Mouse (Mus musculus) embryo, embryonic 10 days (tissue): ENCODE results near the gene Acyp1.
"Not testable (repeated sequence)": the region's sequence is repeated elsewhere in the genome, so short reads cannot be mapped to it uniquely, and the experiment has no call there.

Experiments used
- DNase-seq: peaks from one replicate; pipeline ENCODE4 v3.0.0-alpha.2; 2015; ENCODE audit warnings: low spot score

Gene Acyp1

GRCm38 (mm10) chr12:85281756-85282155 is 6.5 kb downstream of the Acyp1 start:
- DNase-seq: not testable (repeated sequence)

GRCm38 (mm10) chr12:85280845-85281651 is 7.2 kb downstream of the Acyp1 start:
- DNase-seq: no peak

DNA sequence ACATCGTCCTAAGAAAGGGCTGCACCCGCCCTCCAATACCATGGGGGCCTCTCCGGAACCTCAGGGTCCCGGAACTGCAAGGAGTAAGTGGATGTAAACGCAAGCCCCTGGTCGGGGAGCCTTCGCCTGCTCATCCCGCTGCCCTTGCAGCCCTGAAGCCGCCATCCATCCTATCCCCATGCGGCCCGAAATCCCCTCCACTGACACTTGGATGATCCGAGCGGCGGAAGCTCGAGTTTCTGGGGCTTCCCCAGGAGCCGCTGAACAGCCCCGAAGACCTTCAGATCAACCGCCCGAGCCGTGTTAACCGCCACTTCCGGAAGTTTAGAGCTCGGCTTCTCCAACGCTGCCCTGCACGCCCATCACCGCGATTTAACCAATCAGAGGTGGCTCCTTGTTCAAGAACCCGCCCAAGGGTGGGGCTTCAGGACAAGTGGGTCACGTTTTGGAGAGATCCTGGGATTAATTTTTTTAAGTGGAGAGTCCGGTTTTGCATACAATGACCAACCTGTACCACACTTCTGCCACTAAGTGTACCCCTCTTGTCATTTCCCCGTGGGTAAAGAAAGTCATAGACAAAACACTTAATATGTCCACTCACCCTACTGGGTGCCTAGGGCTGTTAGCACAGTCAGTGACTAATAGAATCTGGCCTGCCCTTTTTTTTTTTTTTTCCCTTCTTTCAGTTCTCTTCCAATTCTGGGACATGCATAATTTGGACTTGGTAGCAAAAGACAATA is 8.0 kb downstream of the Acyp1 start:
- DNase-seq: peak; percentile 98

GRCm38 (mm10) chr12:85279396-85280080 is 8.7 kb downstream of the Acyp1 start:
- DNase-seq: no peak

GRCm38 (mm10) chr12:85278919-85279318 is 9.3 kb downstream of the Acyp1 start:
- DNase-seq: no peak

GRCm38 (mm10) chr12:85276273-85276672 is 12.0 kb downstream of the Acyp1 start:
- DNase-seq: no peak

DNA sequence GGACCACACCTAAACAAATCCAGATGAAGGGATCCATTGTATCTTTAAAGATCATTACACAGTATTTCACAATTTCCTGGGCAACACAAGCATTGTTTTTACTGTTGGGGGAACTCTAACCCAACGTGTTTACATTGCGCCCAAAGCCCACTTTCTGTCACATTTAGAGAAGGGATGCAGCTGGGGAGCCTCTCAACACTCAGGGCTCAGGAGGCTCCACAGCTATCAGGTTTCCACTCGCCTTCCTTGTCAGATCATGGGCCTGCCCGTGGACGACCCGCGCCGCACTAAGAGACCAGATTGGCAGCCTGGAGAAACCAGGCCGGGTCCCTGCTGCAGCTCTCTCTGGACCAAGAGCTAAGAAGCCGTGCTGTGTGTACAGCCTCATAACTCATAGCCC is 14.7 kb downstream of the Acyp1 start:
- DNase-seq: peak; percentile 60

DNA sequence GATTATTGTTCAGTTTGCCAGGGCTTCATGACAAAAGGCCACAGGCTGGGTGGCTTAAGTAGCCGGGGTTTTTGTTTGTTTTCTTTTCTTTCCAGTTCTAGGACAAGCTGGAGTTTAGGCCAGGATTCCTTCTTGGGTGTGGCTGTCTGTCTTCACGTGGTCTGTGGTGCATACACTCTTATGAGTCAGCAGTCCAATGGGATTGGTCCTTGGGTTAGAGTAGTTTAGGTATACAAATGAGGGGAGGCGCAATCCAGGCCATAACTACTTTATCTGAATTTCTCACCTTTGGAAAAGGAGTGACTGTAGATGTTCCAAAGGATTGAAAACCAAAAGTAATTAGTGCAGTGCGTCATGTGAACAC is 16.4 kb downstream of the Acyp1 start:
- DNase-seq: no peak

DNA sequence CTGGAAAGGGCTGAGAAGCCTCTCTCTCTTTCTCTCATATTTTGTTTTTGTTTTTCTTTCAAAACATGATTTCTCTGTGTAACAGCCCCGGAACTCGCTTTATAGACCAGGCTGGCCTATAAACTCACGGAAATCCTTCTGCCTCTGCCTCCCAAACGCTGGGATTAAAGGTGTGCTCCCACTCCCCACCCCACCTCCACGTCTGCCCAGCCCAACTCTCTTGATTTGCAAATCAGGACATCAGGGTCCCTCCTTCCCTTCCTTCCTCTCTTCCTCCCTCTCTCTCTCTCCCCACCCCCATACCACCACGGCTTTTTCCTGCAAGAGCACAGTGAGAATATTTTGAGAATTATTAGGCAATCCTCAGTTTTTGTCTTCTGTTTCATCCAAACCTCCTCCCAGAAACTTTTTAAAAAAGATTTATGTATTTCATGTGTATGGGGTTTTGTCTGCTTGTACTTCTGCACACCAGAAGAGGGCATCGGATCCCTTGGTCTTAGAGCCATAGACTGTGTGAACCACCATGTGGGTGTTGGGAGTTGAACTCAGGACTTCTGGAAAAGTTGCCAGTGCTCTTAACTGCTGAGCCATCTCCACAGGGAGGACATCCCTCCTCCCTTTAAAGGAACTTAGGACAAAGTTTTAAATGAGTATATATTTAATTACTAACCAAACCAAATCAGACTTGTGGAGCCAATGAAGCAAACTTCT is 17.0 kb downstream of the Acyp1 start:
- DNase-seq: no peak

- DNase-seq: peak; percentile 92
Observed at GRCm38 (mm10) chr12:85270319-85270718, 17.9 kb downstream of the Acyp1 start, which contains the start of gene Mlh3. Gene Mlh3, minus strand, starts transcription at chr12:85270599.

GRCm38 (mm10) chr12:85269821-85270220 is 18.4 kb downstream of the Acyp1 start:
- no peak for DNase-seq

GRCm38 (mm10) chr12:85266248-85266647 is 22.0 kb downstream of the Acyp1 start:
- no peak for DNase-seq

- DNase-seq: peak; percentile 65
Observed at GRCm38 (mm10) chr12:85264940-85265339, 23.3 kb downstream of the Acyp1 start.

- DNase-seq: no peak
Observed at GRCm38 (mm10) chr12:85264531-85264930, 23.7 kb downstream of the Acyp1 start.

- DNase-seq: no peak
Observed at GRCm38 (mm10) chr12:85263190-85263589, 25.0 kb downstream of the Acyp1 start.

- peak; percentile 82 for DNase-seq
Observed at GRCm38 (mm10) chr12:85262489-85262888, 25.7 kb downstream of the Acyp1 start.

- DNase-seq: no peak
Observed at GRCm38 (mm10) chr12:85257008-85257639, 31.1 kb downstream of the Acyp1 start.

DNA sequence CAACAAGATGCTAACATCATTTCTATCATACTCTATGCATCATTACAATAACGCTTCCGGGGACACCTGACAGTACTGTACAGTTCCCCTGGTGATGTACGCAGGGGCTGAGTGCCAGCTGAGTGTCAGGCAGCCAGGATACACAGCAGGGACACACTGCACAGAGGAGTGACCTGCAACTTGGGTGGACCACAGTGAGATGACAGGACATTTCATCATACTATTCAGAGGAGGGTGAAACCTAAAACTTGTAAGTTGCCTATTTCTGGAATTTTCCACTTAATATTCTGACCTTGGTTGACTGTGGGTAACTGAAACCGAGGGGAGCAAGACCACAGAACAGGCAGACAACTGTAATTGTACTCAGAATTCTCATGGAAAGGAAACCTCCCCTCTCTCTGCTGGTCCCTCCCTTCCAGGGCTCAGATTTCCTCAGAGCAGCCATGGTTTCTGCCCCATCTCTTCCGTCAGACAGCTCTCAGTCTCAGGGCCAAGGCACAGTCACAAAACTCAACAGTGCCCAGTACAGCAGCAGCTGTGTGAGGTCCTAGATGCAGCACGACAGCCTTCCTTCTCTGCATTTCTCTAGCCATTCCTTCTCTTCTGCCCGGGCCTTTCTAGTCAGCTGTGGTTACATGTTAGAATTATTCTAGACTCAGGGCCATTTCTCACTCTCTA is 32.0 kb downstream of the Acyp1 start:
- DNase-seq: peak; percentile 32

DNA sequence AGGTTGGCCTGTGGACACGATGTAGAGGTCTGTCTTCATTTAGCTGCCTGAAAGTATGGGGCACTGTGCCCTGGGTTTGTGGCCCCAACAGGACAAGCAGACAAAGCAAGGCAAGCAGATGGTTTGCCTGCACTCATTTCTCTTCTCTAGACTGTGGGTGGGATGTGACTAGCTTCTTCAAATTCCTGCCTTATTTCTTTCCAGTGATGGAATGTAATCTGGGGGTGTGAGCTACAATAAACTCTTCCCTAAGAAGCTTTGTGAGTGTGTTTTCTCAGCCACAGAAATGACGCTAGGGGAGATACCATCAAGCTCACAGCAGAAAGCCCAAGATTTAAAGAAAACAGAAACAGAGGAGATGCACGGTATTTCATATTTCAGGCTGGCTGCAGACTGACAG is 36.2 kb downstream of the Acyp1 start:
- no peak for DNase-seq

DNA sequence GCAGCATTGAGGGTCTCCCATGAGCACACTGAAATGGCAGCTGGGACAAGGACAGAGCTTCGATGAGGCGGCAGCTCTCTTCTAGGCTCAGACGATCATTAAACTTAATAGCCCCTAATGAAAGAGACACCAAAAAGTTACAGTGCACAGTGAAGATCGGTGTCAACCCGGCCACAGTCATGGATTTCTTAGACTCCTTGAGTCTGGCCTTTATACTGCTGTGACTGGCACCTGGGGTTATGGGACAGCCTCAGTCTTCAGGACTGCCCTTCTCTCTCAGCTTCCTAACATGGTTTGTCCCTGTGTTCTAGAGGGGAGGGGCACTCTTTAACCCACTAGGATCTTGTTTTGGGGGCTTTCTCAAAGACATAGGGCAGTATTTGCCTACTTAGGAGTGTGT is 50.7 kb downstream of the Acyp1 start:
- DNase-seq: no peak
